Mouse (Mus musculus) kidney, adult 18-20 months (tissue): ENCODE measurements at regions not wholly inside any gene's neighbourhood (a gene's known extent, or its start where the extent isn't known, plus 50 kb on each side); places are given as distances from the start of the nearest gene placed in this dataset.

ENCODE experiments used
- DNase-seq: peaks from one replicate; pipeline ENCODE4 v3.0.0; 2021

GRCm38 (mm10) chr16:93110912-93111311, 285.0 kb upstream of the Runx1 start:
- no peak for DNase-seq

- no peak for DNase-seq
Measured at GRCm38 (mm10) chr16:93110451-93110850, 284.5 kb upstream of the Runx1 start.

GRCm38 (mm10) chr16:93109683-93110407, 283.9 kb upstream of the Runx1 start:
- DNase-seq, result no peak

- DNase-seq, result no peak
Measured at GRCm38 (mm10) chr16:93107524-93107845, 281.5 kb upstream of the Runx1 start.

GRCm38 (mm10) chr16:93106811-93107523, 281.0 kb upstream of the Runx1 start:
- DNase-seq, result no peak

GRCm38 (mm10) chr16:93102174-93102573, 276.2 kb upstream of the Runx1 start:
- DNase-seq, result no peak

- DNase-seq, result no peak
Measured at GRCm38 (mm10) chr16:93098057-93098456, 272.1 kb upstream of the Runx1 start.

GRCm38 (mm10) chr16:93096175-93096574, 270.2 kb upstream of the Runx1 start:
- DNase-seq, result no peak

- DNase-seq, result no peak
Measured at GRCm38 (mm10) chr16:93092796-93093195, 266.8 kb upstream of the Runx1 start.

GRCm38 (mm10) chr16:93085227-93085883, 259.4 kb upstream of the Runx1 start:
- DNase-seq, result no peak

GRCm38 (mm10) chr16:93083756-93084155, 257.8 kb upstream of the Runx1 start:
- DNase-seq, result no peak

- no peak for DNase-seq
Measured at GRCm38 (mm10) chr16:93083142-93083541, 257.2 kb upstream of the Runx1 start.

- DNase-seq, result no peak
Measured at GRCm38 (mm10) chr16:93081533-93081932, 255.6 kb upstream of the Runx1 start.

GRCm38 (mm10) chr16:93079660-93080390, 253.9 kb upstream of the Runx1 start:
- DNase-seq, result peak; percentile 18

GRCm38 (mm10) chr16:93078909-93079308, 253.0 kb upstream of the Runx1 start:
- DNase-seq, result no peak

- DNase-seq, result no peak
Measured at GRCm38 (mm10) chr16:93075488-93075887, 249.5 kb upstream of the Runx1 start.

GRCm38 (mm10) chr16:93072156-93072555, 246.2 kb upstream of the Runx1 start:
- DNase-seq, result peak; percentile 15

GRCm38 (mm10) chr16:93071726-93072125, 245.8 kb upstream of the Runx1 start:
- DNase-seq, result no peak

GRCm38 (mm10) chr16:93066821-93067220, 240.9 kb upstream of the Runx1 start:
- no peak for DNase-seq

GRCm38 (mm10) chr16:93061475-93062179, 235.7 kb upstream of the Runx1 start:
- no peak for DNase-seq

- DNase-seq, result no peak
Measured at GRCm38 (mm10) chr16:93056295-93056694, 230.3 kb upstream of the Runx1 start.

- DNase-seq, result no peak
Measured at GRCm38 (mm10) chr16:93055545-93055944, 229.6 kb upstream of the Runx1 start.

- DNase-seq, result no peak
Measured at GRCm38 (mm10) chr16:93051233-93051632, 225.3 kb upstream of the Runx1 start.
